Mouse (Mus musculus) layer of hippocampus, postnatal 14 days (tissue): ENCODE measurements at regions not wholly inside any gene's neighbourhood (a gene's known extent, or its start where the extent isn't known, plus 50 kb on each side); places are given as distances from the start of the nearest gene placed in this dataset.
"Not testable (repeated sequence)": the region's sequence is repeated elsewhere in the genome, so short reads cannot be mapped to it uniquely, and the experiment has no call there.

Source experiments
- DNase-seq, 2 experiments: peaks; one replicate each; pipeline ENCODE4 v3.0.0; 2021 to 2022; ENCODE audit warnings: low spot score in 2 of 2, mixed read lengths in 1 of 2

- no peak for DNase-seq
These were observed 218.0 kb upstream of the Klf3 start for GRCm38 (mm10) chr5:64585076-64585786.

DNA sequence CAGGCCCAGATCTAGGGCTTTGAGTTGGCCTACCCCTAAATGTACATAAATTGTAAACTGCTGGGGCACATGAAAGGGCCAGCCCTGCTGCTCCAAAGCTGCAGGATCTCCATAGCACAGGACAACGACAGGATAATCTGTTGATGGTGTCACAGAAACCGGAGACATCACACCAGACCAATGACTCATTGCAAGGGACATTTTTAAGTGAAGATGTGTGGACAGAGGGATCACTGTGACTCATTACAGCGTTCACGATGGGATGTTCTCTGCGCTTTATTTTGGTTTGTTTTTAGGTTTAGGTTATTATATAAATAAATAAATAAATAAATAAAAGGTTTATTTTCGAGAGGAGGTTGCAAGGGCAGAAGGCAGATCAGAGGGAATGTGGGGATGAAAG, 216.9 kb upstream of the Klf3 start:
- DNase-seq, result no peak

GRCm38 (mm10) chr5:64586933-64587332, 216.3 kb upstream of the Klf3 start:
- no peak for DNase-seq

GRCm38 (mm10) chr5:64587895-64588738, 215.1 kb upstream of the Klf3 start:
- DNase-seq, result no peak

DNA sequence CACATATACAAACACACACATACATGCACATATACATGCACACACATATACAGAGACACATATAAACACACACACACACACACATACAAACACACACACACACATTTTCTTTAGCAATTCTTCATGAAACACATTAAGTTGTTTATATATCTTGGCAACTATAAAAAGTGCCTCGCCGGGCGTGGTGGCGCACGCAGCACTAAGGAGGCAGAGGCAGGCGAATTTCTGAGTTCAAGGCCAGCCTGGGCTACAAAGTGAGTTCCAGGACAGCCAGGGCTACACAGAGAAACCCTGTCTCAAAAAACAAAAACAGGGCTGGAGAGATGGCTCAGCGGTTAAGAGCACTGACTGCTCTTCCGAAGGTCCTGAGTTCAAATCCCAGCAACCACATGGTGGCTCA, 214.4 kb upstream of the Klf3 start:
- not testable (repeated sequence) for DNase-seq

DNA sequence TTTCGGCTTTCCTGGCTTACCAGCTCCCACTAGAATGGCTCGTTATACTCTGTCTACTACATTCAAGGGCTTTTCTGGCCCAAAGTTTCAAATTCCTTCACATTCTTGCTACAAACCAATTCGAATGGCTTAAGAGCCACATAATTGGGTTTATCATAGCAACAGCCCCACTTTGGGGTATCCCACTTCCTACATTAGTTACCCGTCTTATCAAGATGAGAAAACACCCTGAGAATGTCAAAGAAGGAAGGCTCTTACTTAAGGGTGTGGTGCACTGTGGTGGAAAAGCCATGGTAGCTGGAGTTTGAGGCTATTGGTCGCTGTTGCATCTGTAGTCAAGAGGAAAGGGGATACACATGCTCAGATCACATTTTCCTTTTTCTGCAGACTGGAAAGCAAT, 213.2 kb upstream of the Klf3 start:
- DNase-seq, result no peak

DNA sequence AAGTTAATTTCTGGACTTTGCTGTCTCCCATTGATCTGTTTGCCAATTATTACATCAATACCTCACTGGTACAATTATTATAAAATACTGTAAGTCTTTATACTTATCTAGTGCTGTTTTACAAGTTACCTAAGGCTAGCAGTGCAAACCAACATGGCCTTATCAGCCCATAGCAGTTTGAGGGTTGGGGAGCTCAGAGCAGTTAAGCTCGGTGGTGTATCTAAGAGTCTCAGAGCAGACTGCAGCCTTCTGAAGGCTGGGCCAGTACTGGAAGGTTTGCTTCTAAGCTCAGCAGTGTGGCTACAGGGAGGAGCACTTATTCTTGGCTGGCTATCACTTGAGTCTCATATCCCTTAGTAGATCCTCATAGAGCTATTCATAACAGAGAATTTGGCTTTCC, 212.4 kb upstream of the Klf3 start:
- DNase-seq, result no peak

GRCm38 (mm10) chr5:64591792-64592191, 211.4 kb upstream of the Klf3 start:
- no peak for DNase-seq

- no peak for DNase-seq
These were observed 208.0 kb upstream of the Klf3 start for GRCm38 (mm10) chr5:64595220-64595619.

- DNase-seq, result no peak
These were observed 207.3 kb upstream of the Klf3 start for GRCm38 (mm10) chr5:64595751-64596344.

- DNase-seq, result no peak
These were observed 206.2 kb upstream of the Klf3 start for GRCm38 (mm10) chr5:64597021-64597420.

- DNase-seq, result no peak
These were observed 205.7 kb upstream of the Klf3 start for GRCm38 (mm10) chr5:64597451-64597850.

GRCm38 (mm10) chr5:64598606-64599005, 204.6 kb upstream of the Klf3 start:
- no peak for DNase-seq

DNA sequence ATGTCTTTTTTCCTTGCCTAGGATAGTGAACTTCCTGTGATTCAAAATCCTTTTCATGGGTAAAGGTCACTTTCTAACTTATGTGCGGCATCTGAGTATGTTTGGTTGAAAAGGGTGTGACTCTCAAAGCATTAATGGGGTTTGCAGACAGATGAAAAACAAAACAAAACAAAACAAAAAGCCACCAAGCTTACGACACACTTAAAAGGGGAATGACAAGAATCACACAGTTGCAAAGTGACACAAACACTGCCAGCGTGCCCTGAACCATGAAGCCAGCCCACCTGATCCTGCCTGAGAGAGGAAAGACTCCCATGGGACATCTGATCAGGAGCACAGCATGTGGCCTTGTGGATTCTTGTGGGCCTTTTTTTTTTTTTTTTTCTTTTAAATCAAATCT, 204.2 kb upstream of the Klf3 start:
- DNase-seq, result no peak

DNA sequence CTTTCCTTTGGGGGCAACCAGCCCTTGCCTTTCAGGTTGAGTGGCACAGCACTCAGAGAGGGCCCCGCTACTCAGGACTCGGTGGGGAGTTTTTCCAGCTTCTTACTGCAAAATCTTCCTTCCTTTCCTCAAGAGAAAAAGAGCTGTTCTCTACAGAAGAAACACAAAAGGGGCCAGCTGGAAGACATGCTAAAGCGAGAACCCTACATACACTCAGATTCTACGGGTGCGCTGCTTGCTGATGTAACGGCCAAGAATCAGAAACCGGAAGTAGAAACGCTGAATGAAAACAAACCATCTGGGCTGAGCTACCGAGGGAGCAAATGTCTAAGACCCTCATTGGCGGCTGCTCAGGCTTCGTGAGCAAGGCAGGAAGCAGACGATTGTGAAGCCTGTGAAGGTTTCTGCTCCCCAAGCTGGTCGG, 203.3 kb upstream of the Klf3 start:
- no peak for DNase-seq

GRCm38 (mm10) chr5:64600392-64600791, 202.8 kb upstream of the Klf3 start:
- DNase-seq, result no peak

DNA sequence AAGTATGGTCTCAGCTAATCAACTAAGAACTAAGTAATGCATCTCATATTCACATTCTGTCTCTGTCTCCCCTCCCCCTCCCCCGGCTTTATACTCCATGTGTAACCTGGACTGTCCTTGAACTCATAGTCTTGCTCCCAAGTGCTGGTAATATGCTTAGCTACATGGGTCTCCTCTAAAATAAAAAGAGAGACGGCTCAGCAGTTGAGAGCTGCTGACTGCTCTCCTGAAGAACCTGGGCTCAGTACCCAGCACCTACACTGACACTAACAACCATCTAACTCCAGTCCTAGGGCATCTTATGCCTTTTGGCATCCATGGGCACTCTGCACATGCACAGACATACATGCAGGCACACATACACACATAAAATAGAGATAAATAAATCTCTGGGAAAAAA, 202.4 kb upstream of the Klf3 start:
- no peak for DNase-seq

- DNase-seq, result no peak
These were observed 201.9 kb upstream of the Klf3 start for GRCm38 (mm10) chr5:64601285-64601684.

- no peak for DNase-seq
These were observed 201.4 kb upstream of the Klf3 start for GRCm38 (mm10) chr5:64601832-64602231.

DNA sequence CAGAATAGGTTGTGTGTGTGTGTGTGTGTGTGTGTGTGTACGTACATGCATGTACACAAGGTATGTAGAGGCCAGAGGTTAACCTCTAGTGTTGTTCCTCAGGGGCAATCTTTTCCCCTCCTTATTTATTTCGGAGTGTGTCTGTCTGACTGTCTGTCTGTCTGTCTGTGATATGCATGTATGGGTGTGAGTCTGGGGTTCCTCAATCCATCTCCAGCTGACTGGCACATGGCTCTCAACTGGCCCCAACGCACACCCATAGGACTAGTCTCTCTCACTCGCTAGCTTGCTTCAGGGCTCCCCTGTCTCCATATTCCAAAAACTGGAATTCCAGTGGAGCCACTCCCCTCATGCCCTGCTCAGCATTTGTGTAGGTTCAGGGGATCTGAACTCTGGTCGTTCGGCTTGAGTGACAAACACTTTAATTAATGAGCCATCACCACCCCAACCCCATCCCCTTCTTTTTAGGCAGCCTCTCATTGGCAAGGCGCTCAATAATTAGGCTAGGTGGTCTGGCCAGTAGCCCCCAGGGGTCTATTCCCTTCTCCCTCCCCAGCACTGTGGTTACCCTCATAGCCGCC, 200.7 kb upstream of the Klf3 start:
- no peak for DNase-seq

DNA sequence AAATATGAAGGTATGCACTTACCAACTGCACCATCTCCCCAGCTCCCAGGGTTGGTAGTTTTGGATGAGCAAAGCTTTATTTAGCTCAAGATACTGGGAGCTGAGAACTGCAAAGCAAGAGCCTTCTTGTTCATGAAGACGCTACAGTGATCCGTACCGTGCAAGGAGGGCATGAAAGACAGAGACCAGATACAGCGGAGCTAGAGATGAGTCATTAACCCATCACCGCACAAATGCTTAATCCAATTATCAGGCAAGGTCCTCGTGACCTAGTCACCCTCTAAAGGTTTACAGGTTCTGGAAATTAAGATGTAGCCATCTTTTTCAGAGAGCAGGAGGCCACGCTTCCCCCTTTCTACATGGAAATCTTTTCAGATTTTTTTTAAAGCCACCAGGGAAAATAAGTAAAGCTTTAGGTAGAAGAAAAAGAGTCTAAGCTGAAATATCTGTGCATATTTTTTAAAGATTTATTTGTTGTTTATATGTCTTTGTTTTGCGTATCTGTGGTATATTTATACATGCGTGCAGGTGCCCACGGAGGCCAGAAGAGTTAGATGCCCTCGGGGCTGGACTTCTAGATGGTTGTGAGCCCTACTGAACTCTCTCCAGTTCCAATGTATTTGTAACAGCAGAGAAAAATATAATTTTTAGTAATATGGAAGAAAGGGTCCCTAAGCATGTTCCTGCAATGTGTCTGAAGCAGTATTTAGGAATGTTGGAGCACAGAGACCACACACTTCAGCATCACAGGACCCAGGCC, 200.0 kb upstream of the Klf3 start:
- no peak for DNase-seq
